Mouse (Mus musculus) Muller cell, postnatal 12 days (primary cell): ENCODE data around the gene Osbpl6.

ENCODE experiments used
- DNase-seq: peaks from one replicate; pipeline ENCODE4 v3.0.0-alpha.2; 2015; ENCODE audit errors: inconsistent ontology term

Osbpl6 gene

GRCm38 (mm10) chr2:76647883-76648570, 241.7 kb downstream of the Osbpl6 start, which contains the start of the genes Prkra and Pjvk:
TSS of gene Prkra (minus strand) at chr2:76648015.
TSS of gene Pjvk (plus strand) at chr2:76648476.
- peak; percentile 100 for DNase-seq

DNA sequence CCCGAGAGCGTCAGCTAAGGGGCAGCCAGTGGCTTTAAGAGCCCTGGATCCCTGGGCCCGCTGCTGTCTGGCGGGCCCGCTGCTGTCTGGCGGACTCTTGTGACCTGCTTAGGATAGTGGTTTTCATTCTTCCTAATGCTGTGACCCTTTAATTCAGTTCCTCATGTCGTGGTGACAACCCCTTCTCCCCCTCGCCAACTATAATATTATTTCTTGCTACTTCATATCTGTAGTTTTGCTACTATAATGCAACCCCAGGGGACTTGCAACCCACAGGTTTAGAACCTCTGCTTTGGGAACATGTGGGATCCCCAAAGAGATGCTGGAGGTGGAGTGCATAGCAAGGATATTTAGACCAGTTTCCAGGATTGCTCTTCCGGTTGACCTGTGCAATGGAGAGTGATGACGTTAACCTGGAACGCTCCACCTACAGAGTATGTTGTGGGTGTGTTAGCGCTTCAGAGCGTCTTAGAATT, 242.4 kb downstream of the Osbpl6 start:
- peak; percentile 33 for DNase-seq
